Mouse (Mus musculus): ENCODE measurements at regions not wholly inside any gene's neighbourhood (a gene's known extent, or its start where the extent isn't known, plus 50 kb on each side); places are given as distances from the start of the nearest gene placed in this dataset.
A peak's percentile ranks its signal among the peaks of the same experiment; 100 is the strongest.

- DNase-seq (ENCODE audit: low spot score in 2 of 2): no peak
These were observed 76.7 kb upstream of the Bod1 start for GRCm38 (mm10) chr11:31748275-31748815.

- no peak for DNase-seq (ENCODE audit: low spot score in 2 of 2)
These were observed 79.6 kb upstream of the Bod1 start for GRCm38 (mm10) chr11:31751274-31751673.

GRCm38 (mm10) chr11:31753211-31753610, 81.5 kb upstream of the Bod1 start:
- DNase-seq (ENCODE audit: low spot score in 2 of 2): no peak

GRCm38 (mm10) chr11:31753711-31754161, 82.1 kb upstream of the Bod1 start:
- no peak for DNase-seq (ENCODE audit: low spot score in 2 of 2)

GRCm38 (mm10) chr11:31754416-31754815, 82.7 kb upstream of the Bod1 start:
- DNase-seq (ENCODE audit: low spot score in 2 of 2): no peak

GRCm38 (mm10) chr11:31755858-31756257, 84.2 kb upstream of the Bod1 start:
- DNase-seq (ENCODE audit: low spot score in 2 of 2): no peak

GRCm38 (mm10) chr11:31756355-31757145, 84.9 kb upstream of the Bod1 start:
- no peak for DNase-seq (ENCODE audit: low spot score in 2 of 2)

- DNase-seq (ENCODE audit: low spot score in 2 of 2): no peak
These were observed 88.4 kb upstream of the Bod1 start for GRCm38 (mm10) chr11:31759868-31760765.

GRCm38 (mm10) chr11:31763856-31764255, 92.2 kb upstream of the Bod1 start:
- DNase-seq (ENCODE audit: low spot score in 2 of 2): no peak

- no peak for DNase-seq (ENCODE audit: low spot score in 2 of 2)
These were observed 94.6 kb upstream of the Bod1 start for GRCm38 (mm10) chr11:31766296-31766695.

- DNase-seq (ENCODE audit: low spot score in 2 of 2): no peak
These were observed 96.2 kb upstream of the Bod1 start for GRCm38 (mm10) chr11:31767727-31768495.

GRCm38 (mm10) chr11:31769804-31770654, 98.3 kb upstream of the Bod1 start:
- DNase-seq (ENCODE audit: low spot score in 2 of 2): no peak

- no peak for DNase-seq (ENCODE audit: low spot score in 2 of 2)
These were observed 99.2 kb upstream of the Bod1 start for GRCm38 (mm10) chr11:31770881-31771280.

GRCm38 (mm10) chr11:31771491-31772439, 100.1 kb upstream of the Bod1 start:
- DNase-seq (ENCODE audit: low spot score in 2 of 2): no peak

- DNase-seq (ENCODE audit: low spot score in 2 of 2): no peak
These were observed 94.5 kb upstream of the Cpeb4 start for GRCm38 (mm10) chr11:31777531-31777930.

- DNase-seq (ENCODE audit: low spot score in 2 of 2): no peak
These were observed 93.2 kb upstream of the Cpeb4 start for GRCm38 (mm10) chr11:31778766-31779165.

GRCm38 (mm10) chr11:31779267-31779666, 92.7 kb upstream of the Cpeb4 start:
- no peak for DNase-seq (ENCODE audit: low spot score in 2 of 2)

- no peak for DNase-seq (ENCODE audit: low spot score in 2 of 2)
These were observed 91.0 kb upstream of the Cpeb4 start for GRCm38 (mm10) chr11:31780969-31781368.

- DNase-seq (ENCODE audit: low spot score in 2 of 2): peak in 1 of 2 experiments; percentile 15
These were observed 90.4 kb upstream of the Cpeb4 start for GRCm38 (mm10) chr11:31781605-31782004.
